Mouse (Mus musculus): ENCODE data around the gene Cpd. TPM values are rescaled to one million over a fixed set of nuclear protein-coding genes. Genes with fewer than 3 reads are reported as not detected.

Cpd gene
- 10 to 100 TPM; 46.2 to 57.9 TPM for total RNA-seq (2021)
- long read RNA-seq, experiment 1, full-length matches to known transcripts = 7 of 12 reads
- long read RNA-seq, experiment 1, partial matches to known transcripts = 2 of 12 reads
- long read RNA-seq, experiment 1, other reads (novel, unspliced or antisense) = 3 of 12 reads
- long read RNA-seq, experiment 2, full-length matches to known transcripts = 2 of 7 reads
- long read RNA-seq, experiment 2, partial matches to known transcripts = 1 of 7 reads
- long read RNA-seq, experiment 2, other reads (novel, unspliced or antisense) = 4 of 7 reads

- DNase-seq = peak; percentile 98
Measured at GRCm38 (mm10) chr11:76846878-76847222, at the start of gene Cpd. Gene Cpd, minus strand, starts transcription at chr11:76847018.

GRCm38 (mm10) chr11:76896360-76896759 is 49.5 kb upstream of the Cpd start:
- no peak for DNase-seq

- peak; percentile 71 for DNase-seq
Measured at GRCm38 (mm10) chr11:76894240-76894639, 47.4 kb upstream of the Cpd start.

GRCm38 (mm10) chr11:76893570-76893969 is 46.8 kb upstream of the Cpd start:
- peak; percentile 49 for DNase-seq

- DNase-seq = no peak
Measured at GRCm38 (mm10) chr11:76892972-76893371, 46.2 kb upstream of the Cpd start.

- DNase-seq = no peak
Measured at GRCm38 (mm10) chr11:76891738-76892349, 45.0 kb upstream of the Cpd start.

GRCm38 (mm10) chr11:76891171-76891570 is 44.4 kb upstream of the Cpd start:
- DNase-seq = no peak

- DNase-seq = peak; percentile 56
Measured at GRCm38 (mm10) chr11:76889339-76890164, 42.7 kb upstream of the Cpd start.

- DNase-seq = no peak
Measured at GRCm38 (mm10) chr11:76884451-76884850, 37.6 kb upstream of the Cpd start.

- no peak for DNase-seq
Measured at GRCm38 (mm10) chr11:76879816-76880215, 33.0 kb upstream of the Cpd start.

- no peak for DNase-seq
Measured at GRCm38 (mm10) chr11:76874766-76875165, 27.9 kb upstream of the Cpd start.

GRCm38 (mm10) chr11:76873865-76874264 is 27.0 kb upstream of the Cpd start:
- no peak for DNase-seq

- DNase-seq = no peak
Measured at GRCm38 (mm10) chr11:76872556-76873234, 25.9 kb upstream of the Cpd start.

GRCm38 (mm10) chr11:76861185-76861584 is 14.4 kb upstream of the Cpd start:
- DNase-seq = no peak

- no peak for DNase-seq
Measured at GRCm38 (mm10) chr11:76859261-76859660, 12.4 kb upstream of the Cpd start.

GRCm38 (mm10) chr11:76858781-76859180 is 12.0 kb upstream of the Cpd start:
- no peak for DNase-seq

GRCm38 (mm10) chr11:76857111-76857510 is 10.3 kb upstream of the Cpd start:
- DNase-seq = no peak

GRCm38 (mm10) chr11:76856601-76857000 is 9.8 kb upstream of the Cpd start:
- no peak for DNase-seq

GRCm38 (mm10) chr11:76854475-76855341 is 7.9 kb upstream of the Cpd start:
- no peak for DNase-seq

GRCm38 (mm10) chr11:76851512-76851911 is 4.7 kb upstream of the Cpd start:
- no peak for DNase-seq

- DNase-seq = no peak
Measured at GRCm38 (mm10) chr11:76849596-76849995, 2.8 kb upstream of the Cpd start.

- DNase-seq = no peak
Measured at GRCm38 (mm10) chr11:76848081-76848480, 1.3 kb upstream of the Cpd start.

Data from adrenal gland, postnatal 10 days (tissue).